Mouse (Mus musculus): ENCODE measurements around the gene Cnpy4. TPM values are rescaled to one million over a fixed set of nuclear protein-coding genes. Genes with fewer than 3 reads are reported as not detected.
"Not testable (repeated sequence)": the region's sequence is repeated elsewhere in the genome, so short reads cannot be mapped to it uniquely, and the experiment has no call there.

Cnpy4 gene
- total RNA-seq, 2 experiments from 2014 or later: 13.0 to 15.9 TPM

- DNase-seq (ENCODE audit: low spot score in 2 of 2): no peak
These were observed 12.3 kb downstream of the Cnpy4 start for GRCm38 (mm10) chr5:138199576-138199975.

- DNase-seq (ENCODE audit: low spot score in 2 of 2): no peak
These were observed 14.8 kb downstream of the Cnpy4 start for GRCm38 (mm10) chr5:138202086-138202485.

- DNase-seq (ENCODE audit: low spot score in 2 of 2): no peak
These were observed 20.0 kb downstream of the Cnpy4 start for GRCm38 (mm10) chr5:138207253-138207652.

GRCm38 (mm10) chr5:138207873-138208272 is 20.6 kb downstream of the Cnpy4 start:
- no peak for DNase-seq (ENCODE audit: low spot score in 2 of 2)

- not testable (repeated sequence) for DNase-seq (ENCODE audit: low spot score in 2 of 2)
These were observed 29.3 kb downstream of the Cnpy4 start for GRCm38 (mm10) chr5:138216632-138217031.

GRCm38 (mm10) chr5:138219864-138220263 is 32.6 kb downstream of the Cnpy4 start:
- no peak for DNase-seq (ENCODE audit: low spot score in 2 of 2)

- DNase-seq (ENCODE audit: low spot score in 2 of 2): peak; percentile 74 to 85
These were observed 34.8 kb downstream of the Cnpy4 start for GRCm38 (mm10) chr5:138222111-138222510.

- no peak for DNase-seq (ENCODE audit: low spot score in 2 of 2)
These were observed 36.0 kb downstream of the Cnpy4 start for GRCm38 (mm10) chr5:138223287-138223686.

GRCm38 (mm10) chr5:138225700-138226099 is 38.4 kb downstream of the Cnpy4 start, which contains the start of gene Nxpe5:
Gene Nxpe5, plus strand, starts transcription at chr5:138225898.
- no peak for DNase-seq (ENCODE audit: low spot score in 2 of 2)

GRCm38 (mm10) chr5:138226491-138226890 is 39.2 kb downstream of the Cnpy4 start:
- DNase-seq (ENCODE audit: low spot score in 2 of 2): no peak

GRCm38 (mm10) chr5:138227367-138227766 is 40.1 kb downstream of the Cnpy4 start:
- DNase-seq (ENCODE audit: low spot score in 2 of 2): no peak

GRCm38 (mm10) chr5:138228026-138228425 is 40.7 kb downstream of the Cnpy4 start:
- DNase-seq (ENCODE audit: low spot score in 2 of 2): no peak

- DNase-seq (ENCODE audit: low spot score in 2 of 2): no peak
These were observed 42.2 kb downstream of the Cnpy4 start for GRCm38 (mm10) chr5:138229511-138229910.

- no peak for DNase-seq (ENCODE audit: low spot score in 2 of 2)
These were observed 46.5 kb downstream of the Cnpy4 start for GRCm38 (mm10) chr5:138233778-138234177.

- no peak for DNase-seq (ENCODE audit: low spot score in 2 of 2)
These were observed 46.9 kb downstream of the Cnpy4 start for GRCm38 (mm10) chr5:138234224-138234623.

GRCm38 (mm10) chr5:138241511-138241910 is 54.2 kb downstream of the Cnpy4 start:
- no peak for DNase-seq (ENCODE audit: low spot score in 2 of 2)

Small RNAs within 50 kb of the gene (microRNA-seq; reads per million reads assigned to microRNA genes)
- gene Mir106b (687 to 992 reads per million in 2 experiments), gene Mir25 (88.4 to 112 reads per million in 2 experiments), gene Mir93 (4,079 to 4,811 reads per million in 2 experiments)

Other genes starting within 250 kb of the Cnpy4 start
- 10 to 100 TPM; 25.4 to 25.7 TPM for gene Gjc3, start 224.4 kb upstream of the Cnpy4 start, total RNA-seq (2021)
- not detected for gene Azgp1, start 206.0 kb upstream of the Cnpy4 start, total RNA-seq (2021)
- gene Smok3a, start 166.2 kb upstream of the Cnpy4 start, total RNA-seq (2021): not detected
- gene Smok3b, start 166.1 kb upstream of the Cnpy4 start, total RNA-seq (2021): not detected
- not detected for gene Smok3c, start 134.3 kb upstream of the Cnpy4 start, total RNA-seq (2021)
- 10 to 100 TPM; 42.8 to 44.7 TPM for gene Zkscan1, start 102.4 kb upstream of the Cnpy4 start, total RNA-seq (2021)
- 10 to 100 TPM; 18.2 to 18.3 TPM for gene Zscan21, start 70.6 kb upstream of the Cnpy4 start, total RNA-seq (2021)
- 10 to 100 TPM in 1 of 2 experiments, 1 to 10 TPM in 1; 9.5 to 13.3 TPM for gene Zfp113, start 31.7 kb upstream of the Cnpy4 start, total RNA-seq (2021)
- 100 to 1,000 TPM; 132 to 144 TPM for gene Cops6, start 26.4 kb upstream of the Cnpy4 start, total RNA-seq (2021)
- gene Ap4m1, start 15.5 kb upstream of the Cnpy4 start, total RNA-seq (2021): 10 to 100 TPM; 23.7 to 26.6 TPM
- 10 to 100 TPM; 21.3 to 21.8 TPM for gene Mcm7, start 15.1 kb upstream of the Cnpy4 start, total RNA-seq (2021)
- 10 to 100 TPM; 33.8 to 36.0 TPM for gene Taf6, start within 50 bp of the Cnpy4 start, total RNA-seq (2021)
- 10 to 100 TPM; 10.1 to 11.7 TPM for gene Mblac1, start 6.8 kb downstream of the Cnpy4 start, total RNA-seq (2021)
- gene Nxpe5, start 38.4 kb downstream of the Cnpy4 start, total RNA-seq (2021): under 1 TPM in 1 of 2 experiments, not detected in 1; 0.17 TPM
- 10 to 100 TPM; 64.5 to 66.6 TPM for gene Lamtor4, start 68.0 kb downstream of the Cnpy4 start, total RNA-seq (2021)
- gene BC037034, start 76.5 kb downstream of the Cnpy4 start, total RNA-seq (2021): 10 to 100 TPM; 72.5 to 79.9 TPM
- 1 to 10 TPM; 2.3 to 4.0 TPM for gene Gal3st4, start 85.4 kb downstream of the Cnpy4 start, total RNA-seq (2021)
- under 1 TPM in 1 of 2 experiments, not detected in 1; 0.07 TPM for gene Gm43720, start 92.5 kb downstream of the Cnpy4 start, total RNA-seq (2021)
- 1 to 10 TPM; 6.7 to 8.2 TPM for gene Gpc2, start 92.5 kb downstream of the Cnpy4 start, total RNA-seq (2021)
- 1 to 10 TPM; 2.2 to 2.9 TPM for gene Stag3, start 92.8 kb downstream of the Cnpy4 start, total RNA-seq (2021)
- not detected for gene Pvrig, start 154.5 kb downstream of the Cnpy4 start, total RNA-seq (2021)

All from layer of hippocampus, postnatal 14 days (tissue).